Mouse (Mus musculus) gastrocnemius, postnatal 10 days (tissue): Measurements from ENCODE around the gene Fnbp1. TPM values are rescaled to one million over a fixed set of nuclear protein-coding genes. Genes with fewer than 3 reads are reported as not detected.

Source experiments
- DNase-seq: peaks from one replicate; pipeline ENCODE4 v3.0.0; 2021; ENCODE audit warnings: mixed read lengths
- total RNA-seq, 2 experiments: library from RNA; stranded (reverse); gene quantifications; 2 replicates each; pipeline ENCODE4 v1.2.3; 2021

Fnbp1 gene
- total RNA-seq, 2 experiments from 2014 or later: 27.9 to 30.3 TPM

- no peak for DNase-seq
Measured at GRCm38 (mm10) chr2:31150762-31151161, 9.0 kb upstream of the Fnbp1 start.

DNA sequence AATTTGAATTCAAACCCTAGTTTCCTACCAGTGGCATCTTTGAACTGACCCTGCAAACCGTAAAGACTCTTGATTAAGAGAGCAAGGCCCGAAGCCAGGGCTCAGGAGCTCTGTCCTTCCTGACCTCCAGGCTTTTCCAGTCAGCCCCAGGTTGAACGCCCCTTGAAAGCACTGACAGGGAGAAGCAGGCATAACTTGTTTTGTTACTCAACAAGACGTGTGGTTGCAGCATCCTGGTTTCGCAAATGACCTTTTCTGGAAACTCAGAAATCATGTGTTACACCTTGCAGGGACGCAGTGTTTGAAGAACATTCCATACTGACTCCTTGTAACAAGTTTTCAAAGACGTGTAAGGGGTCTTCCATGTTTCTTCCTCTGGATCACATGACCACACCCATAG, 5.2 kb upstream of the Fnbp1 start:
- no peak for DNase-seq

DNA sequence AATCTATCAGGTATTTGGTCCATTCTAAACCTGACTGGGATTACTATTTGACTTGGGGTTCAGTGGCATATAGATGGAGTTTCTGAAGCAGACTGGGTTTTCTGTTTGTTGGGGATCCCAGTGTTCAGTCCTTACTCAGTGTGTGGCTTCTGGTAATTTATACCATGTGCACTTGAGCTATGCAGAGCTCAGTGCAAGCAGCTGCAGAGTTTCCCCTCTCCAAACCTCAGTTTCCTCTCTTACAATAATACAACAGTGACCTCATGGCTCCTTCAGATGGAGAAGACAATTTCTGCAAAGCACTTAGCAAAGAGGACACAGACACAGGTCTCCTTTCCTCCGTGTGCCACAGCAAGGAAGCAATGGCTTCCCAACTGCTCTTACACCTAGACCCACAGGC, 3.1 kb upstream of the Fnbp1 start:
- DNase-seq: no peak

GRCm38 (mm10) chr2:31143768-31144695, 2.2 kb upstream of the Fnbp1 start:
- DNase-seq: no peak

DNA sequence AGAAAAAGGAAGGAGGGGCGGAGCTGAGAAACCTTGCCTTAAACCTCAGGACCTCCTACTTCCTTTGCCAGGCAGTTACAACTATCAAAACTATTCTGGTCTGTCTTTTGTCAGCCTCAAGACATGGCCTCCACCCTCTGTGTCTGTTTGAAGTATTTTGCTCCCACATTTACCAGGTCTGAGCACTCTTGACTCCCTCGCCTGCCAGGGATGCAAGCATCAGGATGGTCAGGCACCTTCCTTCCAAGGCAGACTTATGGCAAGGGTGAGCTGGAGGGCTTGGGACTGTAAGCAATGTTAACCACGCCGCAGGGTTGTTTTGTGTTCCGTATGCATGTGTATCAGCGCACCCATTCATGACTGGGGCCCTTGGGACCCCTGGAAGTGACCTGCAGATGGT, 1.5 kb upstream of the Fnbp1 start:
- no peak for DNase-seq

- no peak for DNase-seq
Measured at GRCm38 (mm10) chr2:31142505-31142904, 697 bp upstream of the Fnbp1 start.

GRCm38 (mm10) chr2:31141074-31141866, 538 bp downstream of the Fnbp1 start:
- DNase-seq: peak; percentile 38

- DNase-seq: no peak
Measured at GRCm38 (mm10) chr2:31140772-31141073, 1.1 kb downstream of the Fnbp1 start.

DNA sequence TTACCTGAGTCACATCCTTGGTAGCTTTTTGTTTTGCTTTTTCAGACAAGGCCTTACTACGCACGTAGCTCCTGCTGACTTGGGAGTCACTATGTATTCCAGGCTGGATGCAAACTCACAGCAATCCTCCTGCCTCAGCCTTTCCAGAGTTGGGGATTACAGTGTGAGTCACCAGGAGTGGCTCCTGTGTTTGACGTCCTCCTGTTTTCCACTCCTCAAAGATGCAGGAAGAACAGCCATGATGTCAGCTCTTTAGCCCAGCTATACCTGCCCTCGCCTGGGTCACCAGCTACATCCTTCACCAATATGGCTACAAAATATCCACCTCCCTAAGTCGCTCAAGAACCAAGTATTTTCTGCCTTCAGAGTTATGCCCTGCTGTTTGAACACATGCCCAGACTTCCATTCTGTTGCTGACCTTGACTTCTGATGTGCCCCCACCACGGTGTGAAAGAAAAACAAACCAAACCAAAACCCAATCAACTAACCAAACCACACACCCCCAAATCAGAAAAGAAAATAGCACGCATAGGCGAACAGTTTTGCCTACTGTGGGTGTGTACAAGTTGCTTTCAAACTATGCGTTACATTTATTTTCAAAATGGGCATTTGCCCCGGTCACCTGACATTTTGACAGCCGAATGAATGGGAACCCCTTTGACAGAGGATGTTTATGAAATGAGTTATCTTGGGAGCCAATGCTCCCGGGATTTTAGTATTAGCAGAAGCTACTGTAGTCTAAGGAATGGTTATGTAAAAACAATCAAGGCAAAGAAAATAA, 1.6 kb downstream of the Fnbp1 start:
- no peak for DNase-seq

GRCm38 (mm10) chr2:31139174-31139632, 2.6 kb downstream of the Fnbp1 start:
- no peak for DNase-seq

DNA sequence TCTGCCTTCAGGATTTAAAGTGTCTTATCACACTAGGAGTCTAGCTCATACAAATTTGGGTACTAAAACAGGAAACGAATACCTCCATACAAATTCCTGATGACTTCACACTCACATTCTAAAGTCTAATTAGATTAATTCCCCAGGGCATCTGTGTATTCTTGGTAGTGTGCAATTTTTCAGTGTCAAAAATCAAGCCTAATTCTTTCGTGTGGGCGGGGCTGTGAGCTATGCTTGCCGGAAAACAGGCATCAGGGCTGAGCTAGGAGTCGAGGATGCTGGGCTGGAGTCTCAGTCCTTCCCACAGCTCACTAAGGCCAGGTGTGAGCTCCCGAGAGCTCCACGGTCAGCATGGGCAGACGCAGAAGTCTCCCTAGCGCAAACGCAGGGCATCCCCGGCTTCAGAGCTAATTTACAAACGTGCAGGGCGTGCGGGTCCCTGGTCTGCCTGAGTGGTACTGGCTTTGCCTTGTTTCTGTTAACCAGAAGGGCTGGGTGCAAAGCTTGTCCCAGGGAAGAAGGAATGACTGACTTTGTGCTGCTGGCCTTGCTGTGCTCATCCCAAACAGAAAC, 4.7 kb downstream of the Fnbp1 start:
- DNase-seq: no peak

- DNase-seq: no peak
Measured at GRCm38 (mm10) chr2:31136338-31136737, 5.5 kb downstream of the Fnbp1 start.

DNA sequence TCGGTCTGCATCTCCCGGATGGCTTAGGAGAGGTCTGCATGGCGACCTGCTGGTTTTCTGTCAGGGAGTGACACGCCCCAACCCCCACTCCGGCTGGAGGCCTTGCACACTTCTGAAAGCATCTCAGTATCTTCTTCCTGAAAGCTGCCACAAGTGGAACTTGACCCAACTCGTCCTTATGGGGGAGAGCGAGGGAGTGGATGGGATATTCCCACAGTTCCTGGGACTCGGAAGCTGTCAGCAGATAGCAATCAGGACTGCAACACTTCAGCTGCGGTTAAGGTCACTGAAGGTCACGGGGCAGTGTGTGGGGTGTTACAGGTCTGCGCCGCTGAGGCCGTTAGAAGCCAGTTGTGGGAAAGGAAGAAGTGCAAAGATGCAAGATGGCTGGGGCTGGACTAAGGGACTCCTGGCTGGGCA, 6.3 kb downstream of the Fnbp1 start:
- DNase-seq: no peak

GRCm38 (mm10) chr2:31133981-31134380, 7.8 kb downstream of the Fnbp1 start:
- DNase-seq: no peak

DNA sequence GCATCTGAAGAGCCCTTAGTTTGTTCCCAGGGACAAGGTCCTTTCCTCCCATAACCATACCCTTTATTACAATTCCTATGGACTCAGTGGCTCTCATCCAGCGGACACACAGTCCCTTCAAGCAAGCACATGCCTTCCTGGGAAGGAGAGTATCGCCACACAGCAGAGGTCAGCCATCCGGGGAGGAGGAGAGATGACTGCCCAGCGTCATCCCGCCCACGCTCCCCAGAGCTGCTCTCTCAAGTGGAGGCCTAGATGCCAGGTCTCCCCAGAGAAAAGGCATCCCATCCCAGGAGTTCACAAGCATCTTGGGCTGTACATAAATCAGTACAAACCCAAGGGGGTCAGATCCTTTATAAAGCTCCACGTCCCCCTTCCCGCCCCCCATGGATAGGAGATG, 9.1 kb downstream of the Fnbp1 start:
- no peak for DNase-seq

DNA sequence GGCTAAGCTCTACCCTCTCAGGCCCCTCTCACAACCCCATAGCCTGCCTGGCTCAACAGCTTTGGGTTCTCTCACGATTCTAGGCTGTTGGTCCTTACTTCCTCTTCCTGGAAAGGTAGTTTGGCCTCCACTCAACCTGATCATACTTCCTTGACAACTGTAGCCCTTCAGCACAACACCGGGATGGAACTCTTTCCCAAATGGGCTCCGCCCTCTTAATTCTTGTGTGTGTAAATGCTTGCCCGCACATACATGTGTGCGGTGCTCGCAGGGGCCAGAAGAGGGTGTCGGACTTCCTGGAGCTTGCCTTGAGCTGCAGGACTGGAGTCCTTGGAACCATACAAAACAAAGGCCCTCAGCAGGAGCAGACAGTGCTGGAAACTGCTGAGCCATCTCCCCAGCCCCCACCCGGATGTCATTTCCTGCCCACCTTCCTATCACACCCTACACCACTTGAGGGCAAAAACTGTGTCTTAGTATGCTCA, 11.0 kb downstream of the Fnbp1 start:
- no peak for DNase-seq

- DNase-seq: no peak
Measured at GRCm38 (mm10) chr2:31129742-31130518, 11.9 kb downstream of the Fnbp1 start.

- no peak for DNase-seq
Measured at GRCm38 (mm10) chr2:31127899-31128298, 13.9 kb downstream of the Fnbp1 start.

DNA sequence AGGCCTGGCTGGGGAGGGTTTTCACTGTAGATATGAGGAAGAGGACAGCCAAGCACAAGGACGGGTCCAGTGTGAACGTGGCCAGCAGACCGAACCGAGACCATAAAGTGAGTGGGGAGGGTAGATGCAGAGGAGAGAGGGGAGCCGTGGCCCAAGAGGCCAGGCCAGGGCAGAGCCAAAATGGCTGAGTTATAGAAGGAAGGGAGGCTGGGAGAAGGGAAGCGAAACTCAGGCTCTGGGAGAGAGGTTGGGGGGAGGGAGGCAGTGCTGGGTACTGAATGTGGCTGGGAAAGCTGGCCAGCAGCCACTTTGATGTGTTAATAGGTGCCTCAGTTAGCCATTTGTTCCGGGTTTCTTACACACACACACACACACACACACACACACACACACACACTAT, 14.6 kb downstream of the Fnbp1 start:
- DNase-seq: no peak

- DNase-seq: no peak
Measured at GRCm38 (mm10) chr2:31126048-31126447, 15.8 kb downstream of the Fnbp1 start.

GRCm38 (mm10) chr2:31125156-31125555, 16.7 kb downstream of the Fnbp1 start:
- DNase-seq: no peak
